Mouse (Mus musculus) thymus, adult 2 months (tissue): ENCODE data around the gene Lrwd1.

Experiments
- CTCF ChIP-seq: fragments of 200-500 bp; IDR thresholded peaks from 2 replicates; pipeline ENCODE4 v1.5.1; 2012; ENCODE audit warnings: mild to moderate bottlenecking, control low read depth, low read length, moderate library complexity, borderline replicate concordance; ENCODE audit not compliant: control insufficient read depth, poor library complexity, insufficient read depth; ENCODE audit errors: extremely low read depth
- POLR2A ChIP-seq: fragments of 200-500 bp; IDR thresholded peaks from 2 replicates; pipeline ENCODE4 v1.6.1; 2012; ENCODE audit warnings: mild to moderate bottlenecking, low read length, control low read depth, moderate library complexity; ENCODE audit not compliant: control insufficient read depth, poor library complexity, insufficient read depth; ENCODE audit errors: extremely low read depth

GRCm38 (mm10) chr5:136147704-136148103, 11.8 kb upstream of the Lrwd1 start:
- TF ChIP-seq CTCF: 0 out of 2 replicates have a peak, but pooled peaks have one; percentile 30
- TF ChIP-seq POLR2A: no peak
